Comparison of ENCODE assay signal across 24 mouse cellular contexts in genomic region chr19:8655833-8656232, GRCm38 (mm10). TPM values are rescaled to one million over a fixed set of nuclear protein-coding genes. Genes with fewer than 3 reads are reported as not detected.
DNase-seq lines count a peak whose midpoint lies in the region; ATAC-seq and TF ChIP-seq lines count a peak whose summit lies in the region.
"Had no signal": no experiment of that assay in that cellular context is flagged by ENCODE, and none has a peak within 500 bp of the region (broad histone marks: within the 10 kb centered on the region; RNA-seq: fewer than 3 reads in every experiment).

No protein-coding gene starts in this region.

- no peak for TF ChIP-seq POLR2A in cortical plate, adult 2 months (IDR thresholded peaks at IDR 0.05; ENCODE audit: extremely low read depth, insufficient read depth, low read length)

- H3K36me3 ChIP-seq in heart, embryonic 13.5 days = no peaks in the 10 kb centered on the region
- H3K36me3 ChIP-seq in lung, embryonic 16.5 days (ENCODE audit: control insufficient read depth, insufficient read depth, low read length) = no peaks in the 10 kb centered on the region
- H3K36me3 ChIP-seq in hindbrain, embryonic 12.5 days = no peaks in the 10 kb centered on the region
- H3K36me3 ChIP-seq: embryonic facial prominence, embryonic 12.5 days; forebrain, embryonic 12.5 days; G1E; liver, embryonic 13.5 days; lung, embryonic 15.5 days; midbrain, embryonic 12.5 days had no signal

- no peak overlapping the region for H3K9ac ChIP-seq in heart, embryonic 13.5 days
- no peak overlapping the region for H3K9ac ChIP-seq in lung, embryonic 16.5 days (ENCODE audit: low read length)
- no peak overlapping the region for H3K9ac ChIP-seq in hindbrain, embryonic 12.5 days
- H3K9ac ChIP-seq: embryonic facial prominence, embryonic 12.5 days; forebrain, embryonic 12.5 days; liver, embryonic 13.5 days; lung, embryonic 15.5 days; midbrain, embryonic 12.5 days had no signal

- H3K9me3 ChIP-seq in heart, embryonic 13.5 days = no peaks in the 10 kb centered on the region
- H3K9me3 ChIP-seq in lung, embryonic 16.5 days (ENCODE audit: control insufficient read depth, low read length) = no peaks in the 10 kb centered on the region
- no peaks in the 10 kb centered on the region for H3K9me3 ChIP-seq in hindbrain, embryonic 12.5 days (replicated peaks)
- H3K9me3 ChIP-seq: embryonic facial prominence, embryonic 12.5 days; forebrain, embryonic 12.5 days; G1E; liver, embryonic 13.5 days; lung, embryonic 15.5 days; midbrain, embryonic 12.5 days had no signal

- H3K4me2 ChIP-seq in heart, embryonic 13.5 days = no peak overlapping the region
- no peak overlapping the region for H3K4me2 ChIP-seq in lung, embryonic 16.5 days (ENCODE audit: low read depth, low read length)
- H3K4me2 ChIP-seq in hindbrain, embryonic 12.5 days (replicated peaks) = no peak overlapping the region
- H3K4me2 ChIP-seq: embryonic facial prominence, embryonic 12.5 days; forebrain, embryonic 12.5 days; liver, embryonic 13.5 days; lung, embryonic 15.5 days; midbrain, embryonic 12.5 days had no signal

- H3K4me1 ChIP-seq in heart, embryonic 13.5 days = peaks cover 5% of the 10 kb centered on the region
- no peaks in the 10 kb centered on the region for H3K4me1 ChIP-seq in lung, embryonic 16.5 days (replicated peaks; ENCODE audit: control insufficient read depth, insufficient read depth, low read length)
- H3K4me1 ChIP-seq in cortical plate, adult 2 months (ENCODE audit: control insufficient read depth, insufficient read depth, low read length) = no peaks in the 10 kb centered on the region
- H3K4me1 ChIP-seq in hindbrain, embryonic 12.5 days = no peaks in the 10 kb centered on the region
- H3K4me1 ChIP-seq: embryonic facial prominence, embryonic 12.5 days; forebrain, embryonic 12.5 days; liver, embryonic 13.5 days; midbrain, embryonic 12.5 days had no signal

- no peak overlapping the region for H3K4me3 ChIP-seq in heart, embryonic 13.5 days
- H3K4me3 ChIP-seq in lung, embryonic 16.5 days (ENCODE audit: low read length) = no peak overlapping the region
- no peak overlapping the region for H3K4me3 ChIP-seq in cortical plate, adult 2 months (ENCODE audit: insufficient read depth, low read length)
- no peak overlapping the region for H3K4me3 ChIP-seq in hindbrain, embryonic 12.5 days
- H3K4me3 ChIP-seq: embryonic facial prominence, embryonic 12.5 days; erythroblast, embryonic 14.5 days; forebrain, embryonic 12.5 days; liver, embryonic 13.5 days; lung, embryonic 15.5 days; midbrain, embryonic 12.5 days had no signal

- 0 out of 2 replicates have a peak overlapping the region, but pooled peaks have one; percentile 0 for H3K27ac ChIP-seq in heart, embryonic 13.5 days (replicated peaks)
- H3K27ac ChIP-seq in lung, embryonic 16.5 days (ENCODE audit: low read length) = no peak overlapping the region
- peak overlapping the region; percentile 54; the same call in 1 of the 2 replicates for H3K27ac ChIP-seq in cortical plate, adult 2 months (ENCODE audit: insufficient read depth, low read length)
- H3K27ac ChIP-seq in hindbrain, embryonic 12.5 days = no peak overlapping the region
- H3K27ac ChIP-seq: embryonic facial prominence, embryonic 12.5 days; forebrain, embryonic 12.5 days; liver, embryonic 13.5 days; midbrain, embryonic 12.5 days had no signal

- no peak for TF ChIP-seq CTCF in cortical plate, adult 2 months (IDR thresholded peaks at IDR 0.05; ENCODE audit: extremely low read depth, insufficient read depth, low read length)

- no peak for ATAC-seq in heart, embryonic 13.5 days (ENCODE audit: extremely low read depth, insufficient number of reproducible peaks, low FRiP score, low TSS enrichment)
- peak; percentile 43; the same call in 1 of the 2 replicates for ATAC-seq in lung, embryonic 16.5 days (ENCODE audit: low read depth)
- ATAC-seq in hindbrain, embryonic 12.5 days (ENCODE audit: low FRiP score) = no peak
- ATAC-seq: Patski had no signal

- DNase-seq in heart, adult 11 months = no peak
- peak; percentile 47 for DNase-seq in kidney, postnatal 10 days
- DNase-seq in kidney, postnatal 36 days = no peak
- no peak for DNase-seq in lung, adult 18-20 months
- DNase-seq: B cell, adult 2 months; cerebellum, adult 11-12 months; gastrocnemius, postnatal 10 days; liver, embryonic 13.5 days; right cerebral cortex, postnatal 25 days had no signal

- peaks cover 5% of the 10 kb centered on the region for H3K27me3 ChIP-seq in heart, embryonic 13.5 days (replicated peaks)
- H3K27me3 ChIP-seq in lung, embryonic 16.5 days (ENCODE audit: control insufficient read depth, insufficient read depth, low read depth, low read length) = no peaks in the 10 kb centered on the region
- H3K27me3 ChIP-seq in hindbrain, embryonic 12.5 days = no peaks in the 10 kb centered on the region
- H3K27me3 ChIP-seq: embryonic facial prominence, embryonic 12.5 days; lung, embryonic 15.5 days; Patski had no signal

RNA-seq across cellular contexts. Expression of gene Chrm1, which starts 7.8 kb away (rescaled TPM):
- polyA plus RNA-seq in heart, embryonic 13.5 days (2015; fragmentation: Nextera tagmentation; extraction: Ambion mirVana) = 0.04 TPM in 1 of 2 replicates, not detected in the other
- 0.10 and 0.21 TPM in 2 replicates for polyA plus RNA-seq in lung, embryonic 16.5 days (2015; fragmentation: Nextera tagmentation; extraction: Ambion mirVana)
- 109 and 117 TPM in 2 replicates for polyA plus RNA-seq in cortical plate, adult 2 months (2012; rRNA removed)
- 0.61 and 0.94 TPM in 2 replicates for polyA plus RNA-seq in hindbrain, embryonic 12.5 days (2016; fragmentation: Nextera tagmentation; extraction: Ambion mirVana)
- polyA plus RNA-seq: erythroblast, embryonic 14.5 days; kidney, embryonic 14.5 days; liver, embryonic 13.5 days had no signal

RNA-seq across cellular contexts. Expression of gene Slc22a6, which starts 38.0 kb away (rescaled TPM):
- polyA plus RNA-seq in heart, embryonic 13.5 days (2015; fragmentation: Nextera tagmentation; extraction: Ambion mirVana) = not detected in 2 replicates
- not detected in 2 replicates for polyA plus RNA-seq in lung, embryonic 16.5 days (2015; fragmentation: Nextera tagmentation; extraction: Ambion mirVana)
- 5.9 and 6.5 TPM in 2 replicates for polyA plus RNA-seq in cortical plate, adult 2 months (2012; rRNA removed)
- 3.3 and 3.7 TPM in 2 replicates for polyA plus RNA-seq in hindbrain, embryonic 12.5 days (2016; fragmentation: Nextera tagmentation; extraction: Ambion mirVana)
- polyA plus RNA-seq: erythroblast, embryonic 14.5 days; G1E; heart, embryonic 16.5 days; liver, embryonic 13.5 days; Patski; testis, adult 2 months; urinary bladder, adult 2 months had no signal

Comparison
In these comparisons a context has a peak if more than half of its experiments do, and no peak if none do; other contexts are left out.
1. H3K27ac ChIP-seq: peak in heart, embryonic 13.5 days (single experiment) and cortical plate, adult 2 months (single experiment); none in lung, embryonic 16.5 days (single experiment) and hindbrain, embryonic 12.5 days (single experiment).
2. RNA of gene Chrm1, which starts 7.8 kb away (polyA plus RNA-seq): 109 to 117 TPM in cortical plate, adult 2 months; 0.61 to 0.94 TPM in hindbrain, embryonic 12.5 days, 0.10 to 0.21 TPM in lung, embryonic 16.5 days and 0.04 TPM in heart, embryonic 13.5 days; every median in the first group is over 10 times any median in the second.